Mouse (Mus musculus) layer of hippocampus, postnatal 14 days (tissue): ENCODE data around the gene Rccd1. TPM values are rescaled to one million over a fixed set of nuclear protein-coding genes. Genes with fewer than 3 reads are reported as not detected.

Experiments
- DNase-seq, 2 experiments: peaks; one replicate each; pipeline ENCODE4 v3.0.0; 2021 to 2022; ENCODE audit warnings: low spot score in 2 of 2, mixed read lengths in 1 of 2
- long read RNA-seq, 2 experiments: library from polyadenylated mRNA; stranded (forward); transcript quantifications; one replicate each; pipeline ENCODE4 v2.0.0; 2021
- total RNA-seq, 2 experiments: library from RNA; stranded (reverse); gene quantifications; 2 replicates each; pipeline ENCODE4 v1.2.3; 2021

The Rccd1 gene
- total RNA-seq, result 10 to 100 TPM; 14.5 to 15.4 TPM
- long read RNA-seq, experiment 1, partial matches to known transcripts, result 0 of 6 reads
- long read RNA-seq, experiment 1, other reads (novel, unspliced or antisense), result 5 of 6 reads
- long read RNA-seq, experiment 2, partial matches to known transcripts, result 2 of 10 reads
- long read RNA-seq, experiment 2, other reads (novel, unspliced or antisense), result 5 of 10 reads

GRCm38 (mm10) chr7:80324043-80324815 lies at the start of gene Rccd1:
Gene Rccd1 (minus strand): TSS chr7:80324454.
- DNase-seq, result peak; percentile 96 to 97

GRCm38 (mm10) chr7:80373850-80374249 lies 49.6 kb upstream of the Rccd1 start:
- peak in 1 of 2 experiments; percentile 48 for DNase-seq

GRCm38 (mm10) chr7:80373352-80373751 lies 49.1 kb upstream of the Rccd1 start:
- DNase-seq, result no peak

DNA sequence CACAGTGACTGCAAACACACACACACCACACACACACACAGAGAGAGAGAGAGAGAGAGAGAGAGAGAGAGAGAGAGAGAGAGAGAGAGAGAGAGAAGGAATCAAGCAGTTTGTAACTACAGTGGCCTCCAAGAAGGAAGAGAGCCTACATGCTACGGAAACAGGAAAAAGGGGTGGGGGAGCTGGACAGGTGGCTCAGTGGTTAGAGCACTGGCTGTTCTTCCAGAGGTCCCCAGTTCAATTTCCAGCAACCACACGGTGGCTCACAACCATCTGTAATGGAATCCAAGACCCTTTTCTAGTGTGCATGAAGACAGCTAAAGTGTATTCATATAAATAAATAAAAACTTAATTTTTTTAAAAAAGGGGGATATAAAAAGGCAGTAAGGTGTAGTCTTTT lies 48.4 kb upstream of the Rccd1 start:
- no peak for DNase-seq

DNA sequence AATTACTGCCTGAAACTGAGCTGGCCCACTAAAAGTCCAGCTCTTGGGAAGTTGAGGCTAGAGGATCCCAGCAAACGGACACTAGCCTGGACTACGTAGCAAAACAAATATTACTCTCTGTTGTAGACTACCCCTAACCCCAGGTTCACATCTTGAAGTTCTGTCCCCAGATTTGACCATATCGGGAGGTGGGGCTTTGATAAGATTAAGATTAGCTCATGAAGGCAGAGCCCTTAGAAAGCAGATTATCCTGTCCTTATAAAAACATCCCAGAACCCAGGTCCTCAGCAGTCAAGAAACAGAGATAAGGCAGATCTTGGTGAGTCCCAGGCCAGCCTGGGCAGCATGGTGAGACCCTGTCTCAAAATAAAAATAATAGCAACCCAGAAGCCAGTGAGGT lies 47.9 kb upstream of the Rccd1 start:
- DNase-seq, result no peak

GRCm38 (mm10) chr7:80371041-80371751 lies 46.9 kb upstream of the Rccd1 start, which contains the start of gene Man2a2:
Gene Man2a2 (minus strand): TSS chr7:80371375.
- DNase-seq, result peak; percentile 76 to 79

GRCm38 (mm10) chr7:80370649-80371040 lies 46.4 kb upstream of the Rccd1 start:
- DNase-seq, result peak; percentile 73 to 82

GRCm38 (mm10) chr7:80369967-80370431 lies 45.7 kb upstream of the Rccd1 start:
- DNase-seq, result no peak

- DNase-seq, result no peak
These were observed 45.2 kb upstream of the Rccd1 start for GRCm38 (mm10) chr7:80369461-80369860.

DNA sequence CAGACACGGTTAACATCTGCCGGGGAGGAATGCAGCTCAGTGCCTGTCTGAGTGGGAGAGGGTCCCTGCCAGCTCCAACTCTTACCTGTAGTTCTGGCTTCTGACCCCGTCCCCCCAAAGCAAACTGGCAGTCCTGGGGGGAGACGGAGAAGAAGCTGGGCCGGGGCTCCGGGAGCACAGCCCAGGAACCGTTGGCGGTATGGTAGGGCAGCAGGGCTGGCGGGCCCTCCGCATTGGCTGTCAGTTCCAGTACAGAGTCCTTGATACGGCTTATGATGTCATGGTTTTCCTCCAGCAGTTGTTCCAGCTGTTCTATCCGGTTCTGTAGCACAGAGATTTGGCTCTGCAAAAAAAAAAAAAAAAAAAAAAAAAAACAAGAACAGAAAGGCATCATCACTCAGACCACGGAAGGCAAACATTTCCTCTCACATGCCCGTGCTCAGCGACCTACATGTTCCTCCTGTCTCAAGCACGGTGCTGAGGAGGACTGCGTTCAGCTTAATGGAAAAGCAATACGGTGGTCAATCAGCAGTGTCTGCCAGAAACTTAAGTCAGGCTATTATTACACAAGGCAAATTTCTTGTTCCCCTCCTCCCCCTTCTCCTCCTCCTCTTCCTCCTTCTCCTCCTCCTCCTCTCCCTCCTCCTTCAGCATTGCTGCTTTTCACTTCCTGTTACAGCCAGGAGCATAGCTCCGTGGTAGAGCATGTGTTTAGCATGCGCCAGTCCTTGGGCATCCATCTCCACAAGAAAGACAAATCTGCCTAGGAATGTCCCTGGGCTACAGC lies 44.6 kb upstream of the Rccd1 start:
- no peak for DNase-seq

DNA sequence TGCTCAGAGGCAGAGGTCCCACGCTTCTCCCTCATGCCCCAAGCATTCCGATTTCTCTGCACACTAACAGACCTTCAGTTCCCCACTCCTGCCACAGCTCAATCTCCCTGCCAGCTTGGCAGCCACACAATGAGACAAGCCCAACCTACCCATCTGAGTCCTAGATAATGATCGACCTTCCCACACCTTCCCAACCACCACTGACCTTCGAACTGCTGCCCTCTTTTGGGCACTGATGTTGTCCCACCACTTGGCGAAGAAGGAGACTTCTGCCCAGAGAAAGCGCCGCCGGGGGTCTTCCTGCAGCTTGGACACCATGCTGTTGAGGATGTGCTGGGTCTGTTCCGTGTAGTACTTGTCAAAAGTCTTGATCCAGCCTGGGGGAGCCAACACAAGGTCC lies 43.8 kb upstream of the Rccd1 start:
- no peak for DNase-seq

GRCm38 (mm10) chr7:80367232-80367631 lies 43.0 kb upstream of the Rccd1 start:
- DNase-seq, result no peak

DNA sequence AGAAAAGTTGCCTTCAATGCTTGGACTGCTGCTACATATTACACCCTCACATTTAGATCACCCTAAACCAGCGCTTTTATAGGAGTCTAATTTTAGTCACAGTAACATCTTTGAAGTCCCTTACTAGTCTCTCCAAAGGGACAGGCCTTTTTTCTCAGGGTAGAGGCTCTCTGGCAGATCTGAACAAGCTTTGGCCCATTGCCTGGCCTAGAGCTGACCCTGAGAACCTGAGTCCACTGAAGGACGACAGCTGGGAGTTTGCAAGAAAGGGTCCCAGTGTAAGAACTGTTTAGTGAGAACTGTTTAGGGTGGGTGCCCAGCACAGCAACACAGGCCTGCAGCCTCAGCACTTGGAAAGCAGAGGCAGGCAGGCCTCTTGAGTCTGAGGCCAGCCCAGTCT lies 41.5 kb upstream of the Rccd1 start:
- DNase-seq, result no peak

DNA sequence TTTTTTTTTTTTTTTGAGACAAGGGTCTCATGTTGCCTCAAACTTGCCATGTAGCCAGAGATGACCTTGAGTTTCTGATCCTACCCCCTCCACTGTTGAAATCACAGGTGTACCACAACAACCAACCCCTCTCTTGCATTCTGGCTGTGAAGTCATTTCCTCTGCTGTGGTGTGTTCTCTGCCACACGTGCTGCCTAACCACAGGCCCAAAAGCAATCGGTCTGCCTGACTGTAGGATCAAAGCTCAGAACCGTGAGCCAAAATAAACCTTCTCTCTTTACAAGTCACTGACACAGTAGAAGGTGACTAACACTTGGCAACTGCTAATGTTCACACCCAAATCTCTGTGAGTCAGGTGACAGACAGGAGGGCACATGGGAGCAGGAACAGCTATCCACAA lies 36.2 kb upstream of the Rccd1 start:
- no peak for DNase-seq

DNA sequence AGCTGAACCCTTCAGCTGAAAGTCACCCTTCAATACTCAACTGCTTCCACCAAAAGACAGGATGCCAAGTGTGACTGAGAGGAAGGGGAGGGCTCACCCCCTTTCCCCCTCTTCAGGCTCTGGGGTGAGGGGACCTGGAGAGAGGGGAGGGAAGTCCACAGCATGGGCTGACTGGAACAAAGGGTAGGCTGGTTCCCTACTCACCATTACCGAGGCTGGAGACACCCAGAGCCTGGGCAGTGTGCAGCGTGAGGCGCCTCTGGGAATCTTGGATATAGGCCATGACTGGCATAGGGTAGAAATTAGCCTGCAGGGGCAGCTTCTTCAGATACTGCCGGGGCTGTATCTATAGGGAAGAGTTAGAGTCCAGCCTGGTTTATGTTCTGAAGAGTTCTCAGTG lies 33.8 kb upstream of the Rccd1 start:
- no peak for DNase-seq

DNA sequence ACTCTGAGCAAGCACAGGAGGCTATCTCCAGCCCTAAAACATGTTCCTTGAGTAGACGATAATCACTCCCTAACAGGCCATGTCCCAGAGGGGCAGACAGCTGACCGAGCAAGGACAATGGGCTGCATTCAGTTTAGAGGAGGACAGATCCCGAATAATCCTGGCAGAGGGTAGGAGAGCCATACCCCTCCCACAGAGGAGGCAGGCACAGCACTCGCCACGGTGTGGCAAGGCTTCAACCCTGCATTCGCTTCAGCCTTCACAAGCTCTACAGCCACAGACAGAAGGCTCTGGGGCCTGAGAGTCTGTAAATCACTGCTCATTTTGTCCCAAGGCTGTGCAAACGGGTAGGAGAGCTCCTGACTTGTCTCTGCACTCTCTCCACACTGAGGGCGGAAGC lies 32.9 kb upstream of the Rccd1 start:
- peak in 1 of 2 experiments; percentile 56 for DNase-seq

DNA sequence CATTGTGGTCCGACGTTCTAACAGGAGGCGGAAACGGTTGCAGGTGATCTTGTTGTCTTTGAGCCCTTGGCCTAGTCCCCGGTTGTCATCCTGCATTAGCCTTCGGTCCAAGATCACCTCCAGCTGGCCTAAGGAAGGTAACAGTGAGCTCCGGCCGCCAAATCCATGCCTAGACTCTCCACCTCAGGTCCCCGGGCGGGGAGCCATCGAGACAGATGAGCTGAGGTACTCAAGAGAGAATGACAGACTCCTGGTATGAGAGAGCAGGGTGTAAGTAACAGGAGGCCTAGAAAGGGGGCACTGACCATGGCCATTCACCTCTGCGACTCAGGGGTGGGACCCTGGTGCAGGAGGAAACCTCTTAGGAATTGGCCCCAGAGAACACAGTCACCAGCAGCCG lies 32.1 kb upstream of the Rccd1 start:
- DNase-seq, result no peak

DNA sequence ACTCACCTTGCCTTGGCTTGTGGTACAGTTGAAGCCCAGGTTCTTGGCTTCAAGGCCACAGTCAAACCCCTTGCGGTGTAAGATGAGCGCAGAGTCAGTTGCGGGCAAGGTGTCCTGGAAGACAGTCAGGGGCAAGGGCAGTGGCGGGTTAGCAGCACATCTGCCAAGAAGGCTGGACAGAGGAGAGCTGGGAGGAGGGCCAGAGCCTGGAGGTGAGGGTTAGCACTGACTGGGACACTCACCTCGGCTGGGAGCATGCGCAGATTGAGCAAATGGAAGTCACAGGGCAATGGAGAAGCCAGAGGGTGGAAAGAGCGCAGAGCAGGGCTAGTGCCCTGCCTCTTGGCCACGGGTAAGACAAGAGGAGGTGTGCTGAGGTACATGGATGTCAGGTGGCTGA lies 28.7 kb upstream of the Rccd1 start:
- no peak for DNase-seq

GRCm38 (mm10) chr7:80350808-80351207 lies 26.6 kb upstream of the Rccd1 start:
- no peak for DNase-seq

DNA sequence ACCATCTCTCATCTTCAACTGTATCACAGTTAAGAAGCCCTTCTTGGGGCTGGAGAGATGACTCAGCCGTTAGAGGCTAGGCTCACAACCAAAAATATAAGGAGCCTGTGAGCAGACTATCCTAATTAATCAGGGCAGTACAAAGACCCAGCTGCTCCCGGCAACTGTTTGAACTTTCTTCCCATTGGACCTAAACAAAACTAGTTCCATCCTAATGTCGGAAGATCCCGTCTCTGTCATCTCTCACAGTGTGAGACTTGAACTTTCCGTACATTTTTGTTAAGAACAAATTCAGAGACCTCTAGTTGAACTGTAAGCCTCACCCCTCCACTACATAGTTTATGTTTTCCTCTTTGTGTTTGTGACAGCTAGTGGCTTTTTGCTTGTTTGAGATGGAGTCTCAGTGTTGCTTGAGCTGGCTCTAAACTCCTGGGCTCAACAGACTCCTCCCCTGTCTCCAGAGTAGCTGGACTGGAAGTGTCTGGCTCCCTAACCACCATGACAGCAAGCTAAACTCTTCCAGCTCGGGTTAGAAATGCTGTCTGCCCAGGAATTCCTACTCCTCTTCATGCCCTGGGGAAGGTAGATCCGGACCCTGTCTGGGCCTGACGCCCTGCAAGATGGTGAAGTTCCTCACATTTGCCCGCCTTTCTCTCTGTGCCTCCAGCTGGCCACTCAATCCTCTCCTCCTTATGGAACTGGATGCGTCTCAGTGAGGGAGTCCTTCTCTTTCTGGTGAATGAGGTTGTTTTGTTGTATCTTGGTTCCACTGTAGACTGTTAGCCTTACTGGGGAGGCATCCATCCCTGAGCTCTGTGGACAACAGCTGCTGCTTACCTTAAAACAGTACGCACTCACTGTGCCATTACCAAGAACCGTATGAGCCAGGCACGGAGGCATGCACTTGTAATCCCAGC lies 23.7 kb upstream of the Rccd1 start:
- DNase-seq, result no peak
